Mouse (Mus musculus) lung, adult 2 months (tissue): ENCODE data around the gene Flna. TPM values are rescaled to one million over a fixed set of nuclear protein-coding genes. Genes with fewer than 3 reads are reported as not detected.
"Not testable (repeated sequence)": the region's sequence is repeated elsewhere in the genome, so short reads cannot be mapped to it uniquely, and the experiment has no call there.

Source experiments
- DNase-seq: peaks from one replicate; pipeline ENCODE4 v3.0.0; 2022
- H3K4me1 ChIP-seq: fragments of 200-500 bp; 2 replicates; pipeline ENCODE4 v1.6.1; 2011; ENCODE audit warnings: low read length; ENCODE audit not compliant: control insufficient read depth, insufficient read depth
- H3K4me3 ChIP-seq: fragments of 200-500 bp; replicated peaks from 2 replicates; pipeline ENCODE3; 2011; ENCODE audit warnings: low read depth, mild to moderate bottlenecking, control low read depth, low read length; ENCODE audit errors: extremely low read depth
- CTCF ChIP-seq: fragments of 200-500 bp; IDR thresholded peaks from 2 replicates; pipeline ENCODE4 v1.5.1; 2011; ENCODE audit warnings: mild to moderate bottlenecking, low read length, control low read depth; ENCODE audit not compliant: insufficient read depth
- POLR2A ChIP-seq: fragments of 200-500 bp; IDR thresholded peaks from 2 replicates; pipeline ENCODE4 v1.6.1; 2011; ENCODE audit warnings: low read depth, mild to moderate bottlenecking, control low read depth, low read length, borderline replicate concordance; ENCODE audit errors: extremely low read depth
- WGBS: fragments of 180-500 bp; shearing (Covaris S2); methylation state at CpG from one replicate; pipeline ENCODE4 v1.1.7; 2018; 5-methylcytosine and 5-hydroxymethylcytosine counted together
- polyA plus RNA-seq: library from polyadenylated mRNA; depleted of rRNA; stranded (reverse); fragments of >200 nt; gene quantifications from 2 replicates; pipeline ENCODE4 v1.2.3, GENCODE M21; 2012; rRNA removed

The Flna gene
- polyA plus RNA-seq, 1 experiment = 648 TPM

- Histone ChIP-seq H3K4me1 (no peaks in the 10 kb centered on the region), H3K4me3 (no peak overlapping the region)
- 71% methylated on average over 1 of the region's 1 CpGs for WGBS
- DNase-seq = no peak
- no peak for TF ChIP-seq POLR2A
- TF ChIP-seq CTCF = no peak
These were observed 19.6 kb downstream of the Flna start for GRCm38 (mm10) chrX:74230038-74230437.

- 33% methylated on average over 1 of the region's 1 CpGs for whole genome bisulfite sequencing
- DNase-seq, H3K4me3 ChIP-seq, H3K4me1 ChIP-seq: not testable (repeated sequence)
These were observed 29.5 kb downstream of the Flna start for GRCm38 (mm10) chrX:74220099-74220498.

- TF ChIP-seq POLR2A (no peak), CTCF (no peak)
- DNase-seq = peak; percentile 16
- no peaks in the 10 kb centered on the region for H3K4me1 ChIP-seq
- H3K4me3 ChIP-seq = no peak overlapping the region
- WGBS = 55% methylated on average over 13 of the region's 13 CpGs
These were observed 30.2 kb downstream of the Flna start for GRCm38 (mm10) chrX:74219449-74219848.

- Histone ChIP-seq H3K4me1 (no peaks in the 10 kb centered on the region), H3K4me3 (no peak overlapping the region)
- no peak for DNase-seq
- TF ChIP-seq CTCF (no peak), POLR2A (no peak)
- 76% methylated on average over 4 of the region's 4 CpGs for WGBS
These were observed 31.1 kb downstream of the Flna start for GRCm38 (mm10) chrX:74218496-74218895.

GRCm38 (mm10) chrX:74203556-74203955 lies 46.1 kb downstream of the Flna start:
- no peak for DNase-seq
- no peaks in the 10 kb centered on the region for H3K4me1 ChIP-seq
- TF ChIP-seq CTCF (no peak), POLR2A (no peak)
- 75% methylated on average over 2 of the region's 2 CpGs for WGBS
- no peak overlapping the region for H3K4me3 ChIP-seq

GRCm38 (mm10) chrX:74176959-74177358 lies 72.7 kb downstream of the Flna start, which contains the start of gene Tktl1:
Tktl1 (plus strand) TSS chrX:74177259.
- DNase-seq = no peak
- Histone ChIP-seq H3K4me3 (no peak within 1 kb of the TSS), H3K4me1 (no peaks in the 10 kb centered on the region)
- TF ChIP-seq POLR2A (no peak), CTCF (no peak)
- WGBS = 84% methylated on average over 17 of the region's 17 CpGs

Other genes starting within 250 kb of the Flna start
- 152 and 177 TPM in 2 replicates for gene Irak1, start 225.9 kb downstream of the Flna start, polyA plus RNA-seq
- not detected in 2 replicates for gene Opn1mw, start 122.4 kb downstream of the Flna start, polyA plus RNA-seq
- gene Mecp2, start 114.5 kb downstream of the Flna start, polyA plus RNA-seq = 6.8 and 7.4 TPM in 2 replicates
- gene Tex28, start 82.0 kb downstream of the Flna start, polyA plus RNA-seq = not detected in 2 replicates
- not detected in 2 replicates for gene Tktl1, start 72.6 kb downstream of the Flna start, polyA plus RNA-seq
- gene Emd, start 4.9 kb upstream of the Flna start, polyA plus RNA-seq = 63.1 and 63.9 TPM in 2 replicates
- 1,085 and 1,289 TPM in 2 replicates for gene Rpl10, start 21.0 kb upstream of the Flna start, polyA plus RNA-seq
- 99.6 and 108 TPM in 2 replicates for gene Taz, start 32.1 kb upstream of the Flna start, polyA plus RNA-seq
- 26.1 and 38.3 TPM in 2 replicates for gene Dnase1l1, start 32.5 kb upstream of the Flna start, polyA plus RNA-seq
- 413 and 452 TPM in 2 replicates for gene Atp6ap1, start 47.3 kb upstream of the Flna start, polyA plus RNA-seq
- gene Gdi1, start 55.2 kb upstream of the Flna start, polyA plus RNA-seq = 143 and 212 TPM in 2 replicates
- gene Fam50a, start 63.2 kb upstream of the Flna start, polyA plus RNA-seq = 11.1 and 12.9 TPM in 2 replicates
- gene Plxna3, start 79.2 kb upstream of the Flna start, polyA plus RNA-seq = 12.9 and 14.5 TPM in 2 replicates
- 31.8 and 42.1 TPM in 2 replicates for gene Lage3, start 103.8 kb upstream of the Flna start, polyA plus RNA-seq
- 25.6 and 32.0 TPM in 2 replicates for gene Ubl4a, start 123.4 kb upstream of the Flna start, polyA plus RNA-seq
- 20.3 and 23.5 TPM in 2 replicates for gene Slc10a3, start 123.5 kb upstream of the Flna start, polyA plus RNA-seq
- gene Fam3a, start 143.5 kb upstream of the Flna start, polyA plus RNA-seq = 50.9 and 53.3 TPM in 2 replicates
- gene Ikbkg, start 143.5 kb upstream of the Flna start, polyA plus RNA-seq = 15.2 and 20.2 TPM in 2 replicates
- gene G6pdx, start 179.4 kb upstream of the Flna start, polyA plus RNA-seq = 26.4 and 49.2 TPM in 2 replicates
- not detected in 2 replicates for gene Gm6880, start 231.6 kb upstream of the Flna start, polyA plus RNA-seq